Mouse (Mus musculus) hindbrain, embryonic 10.5 days (tissue): ENCODE results near the gene Hras. TPM values are rescaled to one million over a fixed set of nuclear protein-coding genes. Genes with fewer than 3 reads are reported as not detected.

Experiments used
- DNase-seq: peaks from one replicate; pipeline ENCODE4 v3.0.0-alpha.2; 2017; ENCODE audit warnings: low spot score
- H3K27ac ChIP-seq: fragments of 300-500 bp; sonication (generic); 2 replicates; pipeline ENCODE4 v1.5.1; 2016; ENCODE audit warnings: mild to moderate bottlenecking, moderate library complexity
- H3K27me3 ChIP-seq: fragments of 300-500 bp; sonication (generic); 2 replicates; pipeline ENCODE4 v1.6.1; 2016; ENCODE audit warnings: mild to moderate bottlenecking; ENCODE audit not compliant: poor library complexity, insufficient read depth, severe bottlenecking
- H3K36me3 ChIP-seq: fragments of 300-500 bp; sonication (generic); 2 replicates; pipeline ENCODE4 v1.6.1; 2016; ENCODE audit warnings: mild to moderate bottlenecking, moderate library complexity
- H3K4me1 ChIP-seq: fragments of 300-500 bp; sonication (generic); replicated peaks from 2 replicates; pipeline ENCODE4 v1.6.1; 2016; ENCODE audit warnings: mild to moderate bottlenecking
- H3K4me3 ChIP-seq: fragments of 300-500 bp; sonication (generic); 2 replicates; pipeline ENCODE4 v1.5.1; 2016; ENCODE audit warnings: mild to moderate bottlenecking, moderate library complexity
- H3K9me3 ChIP-seq: fragments of 300-500 bp; sonication (generic); 2 replicates; pipeline ENCODE4 v1.6.1; 2016; ENCODE audit warnings: mild to moderate bottlenecking, moderate library complexity
- WGBS: fragments of 180-500 bp; shearing (Covaris S2); methylation state at CpG from one replicate; pipeline ENCODE4 v1.1.7; 2016; 5-methylcytosine and 5-hydroxymethylcytosine counted together
- polyA plus RNA-seq: library from polyadenylated mRNA; unstranded; fragments of >200 nt; fragmentation: Nextera tagmentation; extraction: Ambion mirVana; gene quantifications from 2 replicates; pipeline ENCODE4 v1.2.1, GENCODE M21; 2016

Gene Hras
- polyA plus RNA-seq, 1 experiment from 2014 or later = 115 TPM

GRCm38 (mm10) chr7:141191796-141192685, 1.8 kb downstream of the Hras start:
- Histone ChIP-seq H3K9me3 (no peaks in the 10 kb centered on the region), H3K4me1 (peaks cover 44% of the 10 kb centered on the region), H3K27ac (0 out of 2 replicates have a peak overlapping the region, but pooled peaks have one; percentile 6), H3K36me3 (peaks cover 39% of the 10 kb centered on the region), H3K4me3 (peak overlapping the region; percentile 83), H3K27me3 (no peaks in the 10 kb centered on the region)
- WGBS = 93% methylated on average over 24 of the region's 24 CpGs
- DNase-seq = no peak

GRCm38 (mm10) chr7:141191036-141191435, 2.8 kb downstream of the Hras start:
- no peak for DNase-seq
- Histone ChIP-seq H3K4me3 (no peak overlapping the region; the same call in 1 of the 2 replicates), H3K36me3 (peaks cover 39% of the 10 kb centered on the region), H3K27ac (no peak overlapping the region), H3K4me1 (peaks cover 44% of the 10 kb centered on the region), H3K9me3 (no peaks in the 10 kb centered on the region), H3K27me3 (no peaks in the 10 kb centered on the region)
- WGBS = 92% methylated on average over 14 of the region's 14 CpGs

GRCm38 (mm10) chr7:141190220-141190619, 3.6 kb downstream of the Hras start:
- H3K27me3 ChIP-seq = no peaks in the 10 kb centered on the region
- H3K36me3 ChIP-seq = peaks cover 39% of the 10 kb centered on the region
- H3K27ac ChIP-seq = no peak overlapping the region
- DNase-seq = no peak
- no peaks in the 10 kb centered on the region for H3K9me3 ChIP-seq
- no peak overlapping the region for H3K4me3 ChIP-seq
- H3K4me1 ChIP-seq = peaks cover 36% of the 10 kb centered on the region
- 94% methylated on average over 3 of the region's 3 CpGs for WGBS

- DNase-seq = no peak
- no peak overlapping the region for H3K27ac ChIP-seq
- H3K9me3 ChIP-seq = no peaks in the 10 kb centered on the region
- H3K4me1 ChIP-seq = peaks cover 28% of the 10 kb centered on the region
- 89% methylated on average over 3 of the region's 3 CpGs for WGBS
- no peaks in the 10 kb centered on the region for H3K27me3 ChIP-seq
- H3K4me3 ChIP-seq = no peak overlapping the region
- peaks cover 39% of the 10 kb centered on the region for H3K36me3 ChIP-seq
Observed at GRCm38 (mm10) chr7:141188733-141189132, 5.1 kb downstream of the Hras start.

- Histone ChIP-seq H3K4me3 (no peak overlapping the region), H3K27ac (no peak overlapping the region), H3K9me3 (no peaks in the 10 kb centered on the region), H3K27me3 (no peaks in the 10 kb centered on the region), H3K4me1 (peaks cover 25% of the 10 kb centered on the region), H3K36me3 (peaks cover 39% of the 10 kb centered on the region)
- DNase-seq = no peak
- 79% methylated on average over 3 of the region's 3 CpGs for WGBS
Observed at GRCm38 (mm10) chr7:141188194-141188593, 5.6 kb downstream of the Hras start.

DNA sequence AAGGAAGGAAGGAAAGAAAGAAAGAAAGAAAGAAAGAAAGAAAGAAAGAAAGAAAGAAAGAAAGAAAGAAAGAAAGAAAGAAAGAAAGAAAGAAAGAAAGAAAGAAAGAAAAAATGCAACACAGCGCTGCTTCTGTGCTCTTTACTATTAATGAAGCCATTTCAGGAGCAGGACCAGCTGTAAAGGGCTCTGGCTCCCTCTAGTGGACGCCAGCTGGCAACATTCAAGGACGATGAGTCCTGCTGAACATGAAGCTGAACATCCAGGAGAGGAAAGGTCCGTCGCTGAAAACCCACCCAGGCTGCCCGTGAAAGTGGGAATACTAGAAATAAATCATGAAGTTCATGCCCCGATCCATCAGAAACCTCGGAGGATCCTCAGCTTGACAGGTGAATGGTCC, 17.6 kb downstream of the Hras start:
- H3K36me3 ChIP-seq = no peaks in the 10 kb centered on the region
- H3K4me1 ChIP-seq = peaks cover 15% of the 10 kb centered on the region
- no peak overlapping the region for H3K4me3 ChIP-seq
- peaks cover 3% of the 10 kb centered on the region; the same call in 1 of the 2 replicates for H3K27me3 ChIP-seq
- H3K9me3 ChIP-seq = no peaks in the 10 kb centered on the region
- 4% methylated on average over 8 of the region's 8 CpGs for WGBS
- peak; percentile 90 for DNase-seq
- H3K27ac ChIP-seq = no peak overlapping the region

DNA sequence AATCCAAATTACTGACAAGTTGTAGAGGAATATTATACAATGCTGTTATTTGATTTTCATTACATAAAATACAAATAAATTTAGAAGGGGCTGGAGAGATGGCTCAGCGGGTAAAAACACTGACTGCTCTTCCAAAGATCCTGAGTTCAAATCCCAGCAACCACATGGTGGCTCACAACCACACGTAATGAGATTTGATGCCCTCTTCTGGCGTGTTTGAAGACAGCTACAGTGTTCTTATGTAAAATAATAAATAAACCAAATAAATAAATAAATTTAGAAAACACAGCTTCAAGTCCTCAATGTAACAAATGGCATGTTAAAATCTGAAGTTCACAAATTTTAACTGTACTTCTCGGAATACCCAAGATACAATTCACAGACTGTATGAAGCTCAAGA, 18.7 kb downstream of the Hras start:
- WGBS = 83% methylated on average over 4 of the region's 4 CpGs
- no peak for DNase-seq
- no peak overlapping the region for H3K4me3 ChIP-seq
- peaks cover 3% of the 10 kb centered on the region; the same call in 1 of the 2 replicates for H3K27me3 ChIP-seq
- H3K36me3 ChIP-seq = no peaks in the 10 kb centered on the region
- no peaks in the 10 kb centered on the region for H3K9me3 ChIP-seq
- H3K4me1 ChIP-seq = peaks cover 15% of the 10 kb centered on the region
- no peak overlapping the region for H3K27ac ChIP-seq

GRCm38 (mm10) chr7:141173323-141173850, 20.4 kb downstream of the Hras start:
- WGBS = 89% methylated on average over 5 of the region's 5 CpGs
- no peak for DNase-seq
- no peaks in the 10 kb centered on the region for H3K9me3 ChIP-seq
- no peaks in the 10 kb centered on the region for H3K36me3 ChIP-seq
- H3K4me1 ChIP-seq = peaks cover 25% of the 10 kb centered on the region
- H3K27ac ChIP-seq = peak overlapping the region; percentile 96
- H3K27me3 ChIP-seq = peaks cover 5% of the 10 kb centered on the region; the same call in 1 of the 2 replicates
- peak overlapping the region; percentile 66 for H3K4me3 ChIP-seq

DNA sequence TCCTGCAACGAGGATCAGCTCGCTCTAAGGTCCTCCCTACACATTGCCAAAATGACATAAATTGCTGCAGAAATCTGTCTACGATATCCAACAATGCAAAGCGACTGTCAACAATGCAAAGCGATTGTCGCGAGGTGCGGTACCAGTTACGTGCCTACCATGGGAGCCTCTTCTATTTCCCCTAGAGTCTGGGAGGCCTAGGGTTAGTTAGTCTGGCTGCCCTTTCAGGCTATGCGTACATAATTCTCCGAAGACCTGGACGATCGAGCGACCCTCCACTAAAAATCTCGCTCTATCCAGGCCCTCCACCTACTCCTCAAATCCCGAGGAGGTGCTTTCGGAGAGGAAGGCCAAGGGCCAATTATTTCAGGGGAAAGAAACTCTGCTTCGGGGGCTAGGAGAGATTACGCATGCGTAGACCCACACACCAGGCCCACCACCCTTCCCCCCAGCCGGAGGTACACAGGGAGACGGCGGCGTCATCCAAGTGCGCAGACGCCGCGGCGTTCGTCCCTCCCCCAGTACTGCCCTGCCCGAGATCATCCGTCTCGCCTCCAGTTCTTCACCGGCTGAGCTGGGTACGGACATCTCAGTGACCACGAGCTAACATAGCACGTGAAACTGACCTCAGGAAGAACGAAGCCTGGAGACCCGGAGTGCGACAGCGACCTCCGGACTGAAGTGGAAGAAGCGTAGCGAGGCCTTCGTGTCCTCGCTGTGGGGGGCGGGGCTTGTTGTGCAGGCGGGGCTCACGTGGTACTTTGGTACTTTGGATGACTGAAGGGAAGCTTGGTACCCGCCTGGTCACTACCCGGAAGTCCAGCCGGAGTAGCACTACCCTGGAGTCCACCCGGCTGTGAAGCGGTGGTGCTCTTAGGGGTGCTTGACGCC, 21.4 kb downstream of the Hras start, which contains the start of gene Rnh1:
Gene Rnh1, minus strand, starts transcription at position 742 of the 891 bp plus-strand sequence.
- Histone ChIP-seq H3K27ac (peak within 1 kb of the TSS; percentile 96), H3K4me3 (peak within 1 kb of the TSS; percentile 66), H3K36me3 (no peaks in the 10 kb centered on the region), H3K4me1 (peaks cover 35% of the 10 kb centered on the region), H3K27me3 (peaks cover 5% of the 10 kb centered on the region; the same call in 1 of the 2 replicates), H3K9me3 (no peaks in the 10 kb centered on the region)
- 4% methylated on average over 55 of the region's 55 CpGs for WGBS
- DNase-seq = peak; percentile 95

DNA sequence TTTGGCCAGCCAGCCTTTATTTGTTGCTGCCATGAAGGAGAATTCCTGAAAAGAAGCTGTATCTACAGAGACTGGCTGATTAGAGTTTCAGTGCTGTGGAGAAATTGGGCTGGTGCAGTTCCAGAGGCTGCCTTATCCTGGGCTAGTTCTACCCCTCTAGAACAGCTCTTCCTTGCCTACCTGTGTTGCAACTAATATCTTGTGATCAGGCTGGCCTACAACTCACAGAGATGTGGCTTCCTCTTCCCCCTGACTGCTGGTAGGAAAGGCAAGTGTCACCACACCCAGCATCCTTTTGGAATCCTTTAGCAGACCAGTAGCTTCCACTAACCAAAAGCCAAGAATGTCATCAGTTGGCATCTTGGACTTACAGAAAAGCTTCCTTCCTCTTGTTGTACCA, 23.9 kb downstream of the Hras start:
- no peak overlapping the region for H3K4me3 ChIP-seq
- H3K36me3 ChIP-seq = peaks cover 13% of the 10 kb centered on the region
- no peak for DNase-seq
- peaks cover 5% of the 10 kb centered on the region; the same call in 1 of the 2 replicates for H3K27me3 ChIP-seq
- no peak overlapping the region for H3K27ac ChIP-seq
- H3K9me3 ChIP-seq = no peaks in the 10 kb centered on the region
- peaks cover 35% of the 10 kb centered on the region for H3K4me1 ChIP-seq

GRCm38 (mm10) chr7:141169300-141169699, 24.5 kb downstream of the Hras start:
- peaks cover 35% of the 10 kb centered on the region for H3K4me1 ChIP-seq
- no peak for DNase-seq
- no peak overlapping the region for H3K4me3 ChIP-seq
- peaks cover 19% of the 10 kb centered on the region for H3K36me3 ChIP-seq
- peaks cover 5% of the 10 kb centered on the region; the same call in 1 of the 2 replicates for H3K27me3 ChIP-seq
- WGBS = 88% methylated on average over 1 of the region's 1 CpGs
- H3K27ac ChIP-seq = no peak overlapping the region
- H3K9me3 ChIP-seq = no peaks in the 10 kb centered on the region

- H3K4me3 ChIP-seq = peak overlapping the region; percentile 49
- H3K36me3 ChIP-seq = peaks cover 26% of the 10 kb centered on the region
- peak overlapping the region; percentile 79 for H3K27ac ChIP-seq
- peak; percentile 43 for DNase-seq
- H3K9me3 ChIP-seq = no peaks in the 10 kb centered on the region
- 3% methylated on average over 22 of the region's 22 CpGs for WGBS
- peaks cover 34% of the 10 kb centered on the region for H3K4me1 ChIP-seq
- H3K27me3 ChIP-seq = peaks cover 5% of the 10 kb centered on the region; the same call in 1 of the 2 replicates
Observed at GRCm38 (mm10) chr7:141168518-141168953, 25.3 kb downstream of the Hras start.
